Mouse (Mus musculus) heart, adult 8-10 months (tissue): ENCODE results near the gene Slc39a11. TPM values are rescaled to one million over a fixed set of nuclear protein-coding genes. Genes with fewer than 3 reads are reported as not detected.

ENCODE experiments used
- DNase-seq: peaks from one replicate; pipeline ENCODE4 v3.0.0; 2022; ENCODE audit warnings: low spot score
- total RNA-seq, 4 experiments: library from RNA; stranded (reverse); gene quantifications; 2 replicates each; pipeline ENCODE4 v1.2.4; 2022

The Slc39a11 gene
- total RNA-seq, 4 experiments from 2014 or later, result 2.8 to 4.4 (median 4.0) TPM

GRCm38 (mm10) chr11:113400868-113401267, 249.0 kb downstream of the Slc39a11 start:
- no peak for DNase-seq

DNA sequence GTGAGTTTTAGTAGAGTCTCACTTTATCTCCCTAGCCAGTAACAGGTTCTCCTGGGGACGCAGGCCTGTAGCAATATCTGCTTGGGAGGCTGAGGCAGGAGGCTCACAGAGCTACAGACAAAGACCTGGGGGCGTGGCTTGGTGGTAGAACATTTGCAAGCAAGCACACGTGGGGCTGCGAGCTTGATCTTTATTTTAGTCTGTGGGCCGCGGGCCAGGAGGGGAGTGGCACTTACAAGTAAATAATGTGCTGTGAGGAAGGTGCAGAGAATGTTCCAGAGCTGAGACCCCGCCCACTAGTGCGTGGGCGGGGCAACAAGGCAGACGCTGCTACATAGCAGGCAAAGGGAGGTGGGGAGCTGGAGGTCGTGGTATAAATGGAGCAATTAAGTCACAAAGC, 250.3 kb downstream of the Slc39a11 start:
- no peak for DNase-seq

DNA sequence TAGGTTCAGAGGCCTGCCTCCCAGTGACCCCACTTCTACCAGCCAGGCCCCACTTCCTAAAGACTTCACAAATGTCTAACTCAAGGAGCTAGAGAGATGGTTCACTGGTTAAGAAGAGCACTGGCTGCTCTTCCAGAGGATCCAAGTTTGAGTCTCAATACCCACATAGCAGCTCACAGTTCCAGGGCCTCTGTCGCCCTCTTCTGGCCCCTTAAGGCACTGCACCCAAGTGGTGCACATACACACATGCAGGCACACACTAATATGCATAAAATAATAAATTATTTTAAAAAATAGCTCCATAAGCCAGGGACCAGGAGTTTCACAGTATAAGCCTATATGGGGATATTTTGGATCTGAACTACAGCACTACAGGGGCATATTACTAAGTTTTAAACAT, 252.5 kb downstream of the Slc39a11 start:
- DNase-seq, result no peak

DNA sequence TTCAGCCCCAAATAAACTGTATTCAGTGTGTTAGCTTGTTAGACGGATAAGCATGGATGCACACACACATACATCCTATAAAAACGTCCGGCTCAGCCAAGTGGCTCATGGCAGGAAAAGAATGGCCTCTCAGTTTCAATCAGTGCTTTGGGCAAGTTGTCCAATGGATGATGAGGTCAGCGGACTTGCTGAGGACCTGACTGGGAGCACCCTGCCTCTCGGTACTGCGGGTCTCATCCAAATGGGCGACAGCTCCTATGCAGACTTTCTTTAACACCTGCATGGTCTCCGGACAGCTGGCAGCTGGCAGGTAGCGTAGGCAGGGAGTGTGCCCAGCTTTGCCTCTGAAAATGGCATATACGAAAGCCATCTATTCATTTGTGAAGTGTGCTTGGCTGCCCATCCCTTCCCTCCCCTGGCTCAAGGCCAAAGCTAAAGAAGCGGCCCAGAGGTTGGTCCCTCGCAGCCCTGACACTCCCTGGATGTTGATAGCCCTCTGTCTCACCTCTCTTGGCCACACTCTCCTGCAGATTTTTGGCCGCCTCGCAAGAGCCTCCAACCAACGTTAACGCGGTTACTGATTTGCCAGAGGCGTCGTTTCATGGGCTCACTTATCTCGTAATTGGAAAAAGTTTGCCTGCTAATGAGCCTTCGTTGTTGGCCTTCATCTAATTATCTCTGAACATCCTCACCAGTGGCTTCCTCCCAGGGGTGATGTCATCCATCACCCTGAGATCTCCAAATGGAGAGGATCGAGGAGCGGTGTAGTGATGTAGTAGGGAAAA, 256.3 kb downstream of the Slc39a11 start:
- no peak for DNase-seq

GRCm38 (mm10) chr11:113391664-113392063, 258.2 kb downstream of the Slc39a11 start:
- no peak for DNase-seq

GRCm38 (mm10) chr11:113389637-113390036, 260.2 kb downstream of the Slc39a11 start:
- DNase-seq, result no peak

DNA sequence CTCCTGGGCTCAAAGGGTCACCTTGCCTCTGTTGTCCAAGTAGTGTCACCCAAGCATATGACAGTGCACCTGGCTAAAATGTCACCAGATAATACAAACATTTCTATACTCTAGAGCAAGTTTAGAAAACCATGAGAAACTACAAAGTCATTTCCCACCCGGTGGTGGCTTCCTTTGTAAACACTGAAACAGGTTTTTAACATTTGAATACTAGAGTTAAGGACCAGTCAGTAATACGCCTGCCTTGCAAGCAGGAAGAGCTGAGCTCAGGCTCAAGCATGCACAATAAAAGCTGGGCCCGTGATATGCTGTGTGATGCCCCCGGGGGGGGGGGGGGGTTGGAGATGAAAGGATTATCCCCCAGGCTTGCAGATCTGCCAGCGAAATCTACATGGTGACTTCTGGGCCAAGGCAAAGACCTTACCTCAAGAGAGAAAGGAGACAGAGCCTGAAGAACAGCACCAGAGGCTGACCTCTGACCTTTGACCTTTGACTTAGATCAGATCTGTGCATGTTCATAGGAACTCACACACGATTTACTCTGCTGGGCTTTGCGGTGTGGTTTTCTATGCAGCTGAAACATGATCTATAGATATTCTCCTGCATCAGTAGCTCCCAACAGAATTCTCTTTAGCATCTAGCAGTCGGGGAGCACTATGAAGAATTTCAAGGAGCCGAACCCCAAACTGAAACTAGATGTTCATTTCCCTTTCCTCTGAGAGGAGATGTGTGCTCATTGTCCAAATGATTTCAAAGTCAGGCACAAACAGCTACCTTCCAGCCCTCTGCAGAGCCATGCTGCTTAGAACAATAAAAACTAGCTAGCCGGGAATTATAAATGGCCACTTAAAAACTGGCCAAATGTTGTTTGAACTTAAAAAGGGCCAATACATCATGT, 267.0 kb downstream of the Slc39a11 start:
- DNase-seq, result no peak

DNA sequence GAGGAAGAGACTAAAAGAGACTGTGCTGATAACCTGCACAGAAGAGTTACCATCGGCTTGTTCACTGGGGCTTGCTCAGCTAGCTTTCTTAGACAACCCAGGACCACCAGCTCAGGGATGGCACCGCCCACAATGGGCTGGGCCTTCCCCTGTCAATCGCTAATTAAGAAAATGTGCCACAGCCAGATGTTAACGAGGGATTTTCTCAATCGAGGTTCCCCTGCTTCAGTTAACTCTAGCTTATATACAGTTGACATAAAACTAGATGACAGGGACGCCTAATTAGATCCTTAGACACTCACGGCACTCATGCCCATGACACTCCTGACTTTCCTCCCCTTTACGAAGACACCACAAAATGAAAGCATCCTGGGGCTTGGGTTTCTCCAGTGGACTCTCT, 268.3 kb downstream of the Slc39a11 start:
- DNase-seq, result no peak

DNA sequence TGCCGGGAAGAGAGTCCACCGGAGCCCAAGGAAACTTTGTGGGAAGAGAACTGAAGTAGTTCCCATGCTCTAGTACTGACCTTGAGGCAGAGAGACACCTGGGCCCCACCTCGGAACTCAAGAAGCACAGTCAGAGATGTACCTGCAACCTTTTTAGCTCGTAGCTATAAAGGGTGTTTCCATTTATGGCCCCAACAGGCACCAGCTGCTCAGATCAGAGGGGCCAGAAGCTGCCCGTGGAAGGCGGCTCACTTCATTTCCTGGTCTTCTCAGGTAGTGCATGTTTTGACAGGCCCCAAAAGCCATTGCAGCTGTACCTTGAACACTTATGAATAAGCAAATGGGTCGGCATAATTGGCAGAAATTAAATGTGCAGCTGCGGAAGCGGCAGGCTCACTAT, 271.0 kb downstream of the Slc39a11 start:
- DNase-seq, result no peak

- no peak for DNase-seq
Observed at GRCm38 (mm10) chr11:113376066-113376465, 273.8 kb downstream of the Slc39a11 start.

DNA sequence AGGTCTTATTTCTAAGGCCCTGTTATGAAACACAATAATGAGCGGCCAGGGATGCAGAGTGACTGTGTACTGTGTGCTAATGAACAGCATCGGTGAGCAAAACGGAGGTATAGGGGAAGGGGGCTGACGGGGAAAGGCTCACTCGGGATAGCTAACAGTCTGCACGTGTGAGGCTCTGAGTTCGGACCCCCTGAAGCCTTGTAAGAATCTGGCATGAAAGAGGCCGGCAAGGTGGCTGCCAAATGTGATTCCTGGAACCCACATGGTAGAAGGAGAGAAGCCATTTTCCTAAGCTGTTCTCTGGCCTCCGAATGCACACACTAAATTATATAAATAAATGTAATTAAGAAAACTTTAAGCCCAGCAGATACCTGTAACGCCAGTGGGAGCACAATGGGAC, 276.0 kb downstream of the Slc39a11 start:
- DNase-seq, result no peak

DNA sequence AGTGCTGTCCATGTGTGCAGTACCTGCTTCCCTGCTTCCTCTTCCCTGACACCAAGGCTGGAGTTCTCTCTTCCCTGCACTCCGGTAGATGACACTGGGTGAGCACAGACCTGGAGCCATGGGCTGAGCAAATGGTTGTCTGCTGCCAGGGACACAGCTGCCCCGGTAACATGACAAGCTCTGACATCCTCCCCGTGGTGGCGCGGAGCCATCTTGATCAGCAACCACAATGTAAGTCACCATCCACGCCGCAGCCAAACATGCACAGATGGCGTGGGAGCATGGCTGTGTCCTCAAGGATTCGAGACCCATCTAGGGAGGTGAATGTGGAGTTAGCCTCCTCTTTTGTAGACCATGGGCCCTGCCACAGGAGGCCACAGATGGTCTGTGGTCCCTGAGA, 276.5 kb downstream of the Slc39a11 start:
- no peak for DNase-seq

DNA sequence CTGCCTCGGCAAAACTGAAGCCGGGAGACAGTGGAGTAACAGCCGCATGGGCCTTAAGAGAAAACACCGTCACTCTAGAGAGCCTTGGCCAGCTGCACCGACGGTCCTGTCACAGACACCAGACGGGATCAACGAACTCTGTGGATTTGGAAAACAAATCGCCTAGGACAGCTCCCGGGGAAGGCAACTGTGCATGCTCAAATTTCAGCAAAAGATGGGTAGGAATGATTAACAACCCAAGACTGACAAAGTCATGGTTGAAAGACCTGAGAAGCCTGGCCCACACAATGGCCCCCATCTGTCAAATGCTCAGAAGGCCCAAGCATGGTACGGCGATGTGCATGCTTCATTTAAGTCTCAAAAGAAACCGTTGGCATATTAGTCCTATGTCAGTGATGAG, 281.8 kb downstream of the Slc39a11 start:
- DNase-seq, result no peak

DNA sequence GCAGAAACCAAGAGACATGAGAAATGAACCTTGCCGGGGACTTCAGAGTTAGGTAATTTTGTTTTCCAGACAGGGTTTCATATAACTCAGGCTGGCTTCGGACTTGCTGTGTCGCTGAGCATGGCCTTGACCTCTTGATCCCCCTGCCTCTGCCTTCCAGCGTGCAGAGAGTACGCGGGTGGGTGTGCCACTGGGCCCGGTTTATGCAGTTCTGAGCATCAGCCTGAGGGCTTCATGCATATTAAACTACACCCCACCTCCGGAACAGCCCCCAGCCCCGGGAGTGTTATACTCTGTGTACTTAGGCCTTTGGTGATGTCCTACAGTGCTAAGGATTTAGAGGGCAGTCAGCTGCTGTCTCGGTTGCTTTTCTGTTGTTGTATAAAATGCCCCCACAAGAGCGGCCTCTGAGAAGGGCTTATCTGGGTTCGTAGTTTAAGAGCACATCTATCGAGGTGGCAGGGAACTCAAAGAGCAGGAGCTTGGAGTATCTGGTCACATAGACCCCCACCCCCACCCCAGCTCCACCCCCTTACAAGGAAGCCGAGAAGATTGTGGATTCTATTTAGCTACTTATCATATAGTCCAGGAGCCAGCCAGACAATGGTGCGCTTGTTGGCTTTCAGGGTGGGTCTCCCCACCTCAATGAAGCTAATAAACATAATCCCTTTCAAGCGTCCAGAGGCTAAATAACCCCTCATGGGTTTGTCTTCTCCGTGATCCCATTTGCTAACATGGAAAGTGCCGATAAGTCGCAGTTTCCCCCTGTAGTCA, 283.4 kb downstream of the Slc39a11 start:
- no peak for DNase-seq

DNA sequence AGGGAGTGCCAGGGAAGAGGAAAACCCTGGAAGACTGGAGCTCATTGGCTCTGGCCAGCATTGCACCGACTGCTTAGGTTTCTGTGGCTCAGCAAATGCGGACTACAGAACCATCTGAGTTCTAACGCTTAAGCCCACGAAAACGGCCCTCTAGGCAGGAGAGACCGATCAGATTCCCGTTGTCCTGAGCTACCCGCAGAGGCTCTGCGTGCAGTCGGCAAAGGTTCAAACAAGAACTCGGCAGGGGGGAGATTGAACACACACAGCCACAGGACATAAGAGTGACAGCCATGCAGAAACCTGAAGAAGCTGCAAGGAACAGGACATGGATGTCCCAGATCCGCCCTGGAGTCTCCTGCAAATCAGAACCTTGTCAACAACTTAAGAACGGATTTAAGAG, 286.1 kb downstream of the Slc39a11 start:
- DNase-seq, result no peak

GRCm38 (mm10) chr11:113362617-113363016, 287.3 kb downstream of the Slc39a11 start:
- DNase-seq, result no peak

- no peak for DNase-seq
Observed at GRCm38 (mm10) chr11:113360049-113360835, 289.6 kb downstream of the Slc39a11 start.

- DNase-seq, result no peak
Observed at GRCm38 (mm10) chr11:113355932-113356331, 293.9 kb downstream of the Slc39a11 start.

GRCm38 (mm10) chr11:113352085-113352815, 297.6 kb downstream of the Slc39a11 start:
- DNase-seq, result no peak

GRCm38 (mm10) chr11:113350583-113350982, 299.3 kb downstream of the Slc39a11 start:
- DNase-seq, result no peak
